Mouse (Mus musculus) lung, postnatal 0 days (tissue): ENCODE data around the gene Gale. TPM values are rescaled to one million over a fixed set of nuclear protein-coding genes. Genes with fewer than 3 reads are reported as not detected.
A peak's percentile ranks its signal among the peaks of the same experiment; 100 is the strongest.

ENCODE experiments used
- ATAC-seq: fragments of 200-750 bp; cut with Nextera tagmentation; 2 replicates; pipeline ENCODE4 v1.8.0; 2017; ENCODE audit warnings: moderate library complexity
- DNase-seq: peaks from one replicate; pipeline ENCODE4 v3.0.0-alpha.2; 2016; ENCODE audit warnings: low spot score
- H3K27ac ChIP-seq: fragments of 300-500 bp; sonication (generic); 2 replicates; pipeline ENCODE4 v1.5.1; 2014; ENCODE audit warnings: antibody characterized with exemption, mild to moderate bottlenecking, low read length, mixed read lengths
- H3K27me3 ChIP-seq: fragments of 300-500 bp; sonication (generic); replicated peaks from 2 replicates; pipeline ENCODE4 v1.6.1; 2014; ENCODE audit warnings: low read length, mixed read lengths; ENCODE audit not compliant: insufficient read depth
- H3K36me3 ChIP-seq: fragments of 300-500 bp; sonication (generic); 2 replicates; pipeline ENCODE4 v1.6.1; 2014; ENCODE audit warnings: low read length, mixed read lengths; ENCODE audit not compliant: insufficient read depth
- H3K4me1 ChIP-seq: fragments of 300-500 bp; sonication (generic); 2 replicates; pipeline ENCODE4 v1.6.1; 2014; ENCODE audit warnings: antibody characterized with exemption, low read depth, low read length, mixed read lengths; ENCODE audit not compliant: insufficient read depth
- H3K4me2 ChIP-seq: fragments of 300-500 bp; sonication (generic); replicated peaks from 2 replicates; pipeline ENCODE4 v1.6.1; 2014; ENCODE audit warnings: low read depth, mild to moderate bottlenecking, low read length, moderate library complexity, mixed read lengths
- H3K4me3 ChIP-seq: fragments of 300-500 bp; sonication (generic); 2 replicates; pipeline ENCODE4 v1.5.1; 2014; ENCODE audit warnings: low read depth, low read length
- H3K9ac ChIP-seq: fragments of 300-500 bp; sonication (generic); replicated peaks from 2 replicates; pipeline ENCODE4 v1.6.1; 2014; ENCODE audit warnings: low read depth, mild to moderate bottlenecking
- H3K9me3 ChIP-seq: fragments of 300-500 bp; sonication (generic); 2 replicates; pipeline ENCODE4 v1.6.1; 2016; ENCODE audit warnings: low read length, mixed read lengths
- CTCF ChIP-seq: IDR thresholded peaks from 2 replicates; pipeline ENCODE4 v1.5.1; 2016; ENCODE audit warnings: antibody characterized with exemption, mild to moderate bottlenecking
- EP300 ChIP-seq: IDR thresholded peaks from 2 replicates; pipeline ENCODE4 v1.6.1; 2016; ENCODE audit warnings: antibody characterized with exemption, mild to moderate bottlenecking, control low read depth
- WGBS: fragments of 180-500 bp; shearing (Covaris S2); extraction: QIAGEN DNeasy Blood & Tissue Kit; methylation state at CpG from one replicate; pipeline ENCODE4 v1.1.7; 2014; 5-methylcytosine and 5-hydroxymethylcytosine counted together
- polyA plus RNA-seq: library from polyadenylated mRNA; unstranded; fragments of >200 nt; fragmentation: Nextera tagmentation; extraction: Ambion mirVana; gene quantifications from 2 replicates; pipeline ENCODE4 v1.2.1, GENCODE M21; 2015

The Gale gene
- polyA plus RNA-seq, 1 experiment from 2014 or later, result 40.5 TPM

GRCm38 (mm10) chr4:135986301-135986942, 22.9 kb downstream of the Gale start:
- Histone ChIP-seq H3K9me3 (no peaks in the 10 kb centered on the region), H3K4me1 (peaks cover 8% of the 10 kb centered on the region; the same call in 1 of the 2 replicates), H3K4me3 (peak overlapping the region; percentile 95), H3K36me3 (0 out of 2 replicates have a peak, but pooled peaks cover 6% of the 10 kb centered on the region), H3K27ac (peak overlapping the region; percentile 82), H3K27me3 (no peaks in the 10 kb centered on the region), H3K4me2 (peak overlapping the region; percentile 98), H3K9ac (peak overlapping the region; percentile 92)
- no peak for TF ChIP-seq EP300
- TF ChIP-seq CTCF, result no peak
- DNase-seq (peak; percentile 24), ATAC-seq (0 out of 2 replicates have a peak, but pooled peaks have one; percentile 4)
- WGBS, result 6% methylated on average over 19 of the region's 23 CpGs

DNA sequence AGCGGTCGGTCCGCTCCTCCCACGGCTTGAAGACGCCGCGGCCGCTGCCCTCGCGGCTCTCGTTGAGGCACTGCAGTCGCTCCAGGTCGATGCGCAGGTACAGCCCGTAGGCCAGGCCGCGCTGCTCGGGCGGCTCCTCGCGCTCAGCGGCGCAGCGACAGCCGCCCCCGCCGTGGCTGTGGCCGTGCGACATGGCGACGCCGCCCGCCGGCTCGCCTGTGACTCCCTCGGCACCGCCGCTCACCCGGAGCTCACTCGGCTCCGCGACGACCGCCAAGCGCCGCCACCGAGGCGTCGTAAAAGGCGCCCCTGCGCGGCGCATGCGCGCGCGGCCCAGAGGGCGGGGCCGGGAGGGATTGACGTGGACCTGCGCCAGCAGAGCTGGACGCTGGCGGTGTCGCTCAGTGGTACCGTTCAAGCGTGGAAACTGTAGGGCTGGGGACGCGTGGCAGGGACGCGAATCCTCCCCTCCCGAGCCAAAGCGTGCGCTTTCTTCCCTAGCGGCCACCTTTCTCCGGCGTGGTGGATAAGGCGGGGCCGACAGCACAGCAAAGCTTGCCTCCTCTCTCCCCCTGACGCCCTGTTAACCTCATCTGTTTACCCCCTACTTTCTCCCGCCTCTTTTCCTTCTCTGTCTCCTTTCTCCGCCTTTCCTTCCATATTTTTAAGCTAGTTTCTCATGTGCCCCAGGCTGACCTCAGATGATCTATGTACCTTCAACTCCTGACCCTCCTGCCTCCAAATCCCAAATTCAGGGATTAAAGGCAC, 23.6 kb downstream of the Gale start, which contains the start of gene Pithd1:
Gene Pithd1, minus strand, starts transcription at position 322 of the 768 bp plus-strand sequence.
- H3K36me3 ChIP-seq, result 0 out of 2 replicates have a peak, but pooled peaks cover 6% of the 10 kb centered on the region
- H3K4me2 ChIP-seq, result peak within 1 kb of the TSS; percentile 98
- peak within 1 kb of the TSS; percentile 95 for H3K4me3 ChIP-seq
- peaks cover 8% of the 10 kb centered on the region; the same call in 1 of the 2 replicates for H3K4me1 ChIP-seq
- H3K27me3 ChIP-seq, result no peaks in the 10 kb centered on the region
- H3K9me3 ChIP-seq, result no peaks in the 10 kb centered on the region
- under 1% methylated on average over 55 of the region's 81 CpGs for WGBS
- peak within 1 kb of the TSS; percentile 92 for H3K9ac ChIP-seq
- TF ChIP-seq EP300, result no peak
- peak; percentile 61 for TF ChIP-seq CTCF
- H3K27ac ChIP-seq, result peak within 1 kb of the TSS; percentile 82
- ATAC-seq (peak; percentile 95), DNase-seq (peak; percentile 95)

GRCm38 (mm10) chr4:135987714-135988113, 24.2 kb downstream of the Gale start:
- 64% methylated on average over 9 of the region's 9 CpGs for WGBS
- Histone ChIP-seq H3K4me2 (peak overlapping the region; percentile 98), H3K27me3 (no peaks in the 10 kb centered on the region), H3K27ac (peak overlapping the region; percentile 82; the same call in 1 of the 2 replicates), H3K36me3 (0 out of 2 replicates have a peak, but pooled peaks cover 6% of the 10 kb centered on the region), H3K4me3 (peak overlapping the region; percentile 95), H3K9me3 (no peaks in the 10 kb centered on the region), H3K9ac (peak overlapping the region; percentile 92), H3K4me1 (peaks cover 8% of the 10 kb centered on the region; the same call in 1 of the 2 replicates)
- DNase-seq (no peak), ATAC-seq (no peak)
- no peak for TF ChIP-seq CTCF
- TF ChIP-seq EP300, result no peak

GRCm38 (mm10) chr4:135993941-135994340, 30.4 kb downstream of the Gale start:
- TF ChIP-seq EP300 (no peak), CTCF (no peak)
- no peak for ATAC-seq
- Histone ChIP-seq H3K9ac (no peak overlapping the region), H3K4me3 (no peak overlapping the region), H3K9me3 (peaks cover 3% of the 10 kb centered on the region; the same call in 1 of the 2 replicates), H3K27me3 (no peaks in the 10 kb centered on the region), H3K36me3 (no peaks in the 10 kb centered on the region), H3K4me2 (no peak overlapping the region), H3K27ac (no peak overlapping the region), H3K4me1 (no peaks in the 10 kb centered on the region)
- WGBS, result 94% methylated on average over 6 of the region's 6 CpGs
- DNase-seq, result no peak

DNA sequence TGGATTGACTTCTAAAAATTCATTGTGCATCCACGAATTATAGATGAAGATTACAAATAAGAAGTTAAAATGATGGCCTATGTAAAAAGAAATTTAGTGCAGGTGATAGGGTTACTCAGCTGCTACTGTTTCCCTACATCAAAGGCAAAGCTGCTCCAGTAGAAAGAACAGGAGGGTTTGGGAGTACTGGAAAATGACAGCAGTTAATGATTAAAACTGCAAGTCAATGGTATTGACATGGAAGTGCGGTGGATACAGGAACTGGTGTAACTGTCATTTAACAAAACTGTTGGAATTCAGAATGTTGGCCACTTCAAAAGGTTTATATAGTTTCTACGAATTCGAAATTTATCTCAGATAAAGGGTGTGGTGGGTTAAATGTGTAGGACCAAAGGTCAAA, 31.6 kb downstream of the Gale start:
- no peak overlapping the region for H3K4me2 ChIP-seq
- peaks cover 3% of the 10 kb centered on the region; the same call in 1 of the 2 replicates for H3K9me3 ChIP-seq
- no peak for ATAC-seq
- 74% methylated on average over 4 of the region's 4 CpGs for WGBS
- no peak overlapping the region for H3K9ac ChIP-seq
- no peaks in the 10 kb centered on the region for H3K27me3 ChIP-seq
- no peak for DNase-seq
- TF ChIP-seq CTCF, result no peak
- no peak for TF ChIP-seq EP300
- no peaks in the 10 kb centered on the region for H3K4me1 ChIP-seq
- H3K36me3 ChIP-seq, result no peaks in the 10 kb centered on the region
- H3K27ac ChIP-seq, result no peak overlapping the region
- H3K4me3 ChIP-seq, result no peak overlapping the region

DNA sequence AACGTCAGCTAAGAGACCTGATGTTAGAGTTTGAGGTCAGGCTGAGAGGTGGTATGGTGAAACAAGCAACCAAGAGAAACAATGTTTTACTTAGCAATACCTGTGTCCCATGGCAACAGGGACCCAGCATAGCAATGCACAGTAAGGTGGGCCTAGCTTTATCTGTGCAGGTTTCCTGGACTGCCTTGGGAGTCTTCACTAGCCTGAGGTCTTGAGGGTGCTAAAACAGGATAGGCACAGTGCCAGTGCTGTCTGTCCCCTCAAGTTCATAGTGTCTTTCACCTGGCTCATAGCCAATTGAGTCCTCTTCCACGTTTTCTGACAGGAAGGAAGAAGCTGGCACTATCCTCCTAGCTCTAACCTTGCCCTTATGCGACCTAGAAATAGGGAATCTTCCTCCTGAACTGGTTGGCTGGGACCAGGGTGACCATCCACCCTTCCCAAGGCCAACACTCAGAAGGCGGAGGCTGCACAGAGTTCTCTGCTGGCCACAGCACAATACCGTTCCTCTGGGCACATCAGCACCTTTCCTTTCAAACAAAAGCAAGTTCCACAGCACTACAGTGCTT, 40.7 kb downstream of the Gale start:
- no peaks in the 10 kb centered on the region for H3K4me1 ChIP-seq
- no peak overlapping the region for H3K9ac ChIP-seq
- no peak for DNase-seq
- H3K27me3 ChIP-seq, result no peaks in the 10 kb centered on the region
- no peak overlapping the region for H3K27ac ChIP-seq
- no peak overlapping the region for H3K4me3 ChIP-seq
- ATAC-seq, result no peak
- H3K36me3 ChIP-seq, result peaks cover 51% of the 10 kb centered on the region
- no peak overlapping the region for H3K4me2 ChIP-seq
- WGBS, result 82% methylated on average over 5 of the region's 5 CpGs
- no peaks in the 10 kb centered on the region for H3K9me3 ChIP-seq
- no peak for TF ChIP-seq CTCF
- no peak for TF ChIP-seq EP300
